Mouse (Mus musculus) ES-E14 (cell line): ENCODE measurements around the gene Map4k5. TPM values are rescaled to one million over a fixed set of nuclear protein-coding genes. Genes with fewer than 3 reads are reported as not detected.
A peak's percentile ranks its signal among the peaks of the same experiment; 100 is the strongest.

ENCODE experiments used
- DNase-seq: peaks from one replicate; pipeline ENCODE4 v3.0.0-alpha.2; 2013; ENCODE audit warnings: low read depth, low spot score
- H3K27ac ChIP-seq: 2 replicates; pipeline ENCODE4 v1.5.1; 2012; ENCODE audit warnings: low read depth, mild to moderate bottlenecking, low read length, moderate library complexity, mixed read lengths; ENCODE audit not compliant: poor library complexity, insufficient read depth, severe bottlenecking
- H3K36me3 ChIP-seq: 2 replicates; pipeline ENCODE4 v1.6.1; 2012; ENCODE audit warnings: mild to moderate bottlenecking, low read length, moderate library complexity, mixed read lengths; ENCODE audit not compliant: control insufficient read depth, poor library complexity, insufficient read depth, severe bottlenecking
- H3K4me1 ChIP-seq, 2 experiments: fragments of 150-350 bp in 1 of 2; sonication (generic) in 1 of 2; 2 replicates each; pipeline ENCODE4 v1.6.1; 2012; ENCODE audit warnings: low read length in 2 of 2, mild to moderate bottlenecking in 1 of 2, mixed read lengths in 1 of 2; ENCODE audit not compliant: control insufficient read depth in 2 of 2, insufficient read depth in 2 of 2, poor library complexity in 1 of 2
- H3K4me3 ChIP-seq, 2 experiments: fragments of 150-350 bp in 1 of 2; sonication (generic) in 1 of 2; 2 replicates each; pipeline ENCODE4 v1.5.1; 2012; ENCODE audit warnings: low read length in 2 of 2, low read depth in 1 of 2, mild to moderate bottlenecking in 1 of 2, mixed read lengths in 1 of 2; ENCODE audit not compliant: insufficient read depth in 1 of 2, poor library complexity in 1 of 2, severe bottlenecking in 1 of 2
- H3K9ac ChIP-seq: 2 replicates; pipeline ENCODE4 v1.6.1; 2012; ENCODE audit warnings: low read depth, mild to moderate bottlenecking, low read length, mixed read lengths; ENCODE audit not compliant: poor library complexity, insufficient read depth, severe bottlenecking
- H3K9me3 ChIP-seq: fragments of 150-350 bp; sonication (generic); 2 replicates; pipeline ENCODE4 v1.6.1; 2012; ENCODE audit warnings: low read depth, mild to moderate bottlenecking, low read length; ENCODE audit not compliant: control insufficient read depth, insufficient read depth
- CHD2 ChIP-seq: IDR thresholded peaks from 2 replicates; pipeline ENCODE4 v1.6.1; 2014; ENCODE audit warnings: mild to moderate bottlenecking, low read depth, low read length, inconsistent platforms
- HCFC1 ChIP-seq: IDR thresholded peaks from 2 replicates; pipeline ENCODE4 v1.6.1; 2012; ENCODE audit warnings: low read length, inconsistent platforms, borderline replicate concordance; ENCODE audit not compliant: insufficient read depth
- MAFK ChIP-seq: IDR thresholded peaks from 2 replicates; pipeline ENCODE4 v1.6.1; 2014; ENCODE audit warnings: mild to moderate bottlenecking, low read depth, low read length, inconsistent platforms; ENCODE audit not compliant: insufficient read depth
- ZC3H11A ChIP-seq: IDR thresholded peaks from 2 replicates; pipeline ENCODE4 v1.6.1; 2012; ENCODE audit warnings: low read depth, mild to moderate bottlenecking, inconsistent platforms, low read length, borderline replicate concordance
- ZNF384 ChIP-seq: IDR thresholded peaks from 2 replicates; pipeline ENCODE4 v1.6.1; 2012; ENCODE audit warnings: low read depth, low read length, inconsistent platforms
- in situ Hi-C, 2 experiments: fragments of 600-800 bp; cut with MboI; formaldehyde crosslinking; loops; one replicate each; pipeline ENCODE4 v1.15.1; 2025; ENCODE audit warnings: low sequenced_read_pairs in 2 of 2, inconsistent platforms in 1 of 2; ENCODE audit not compliant: unreplicated experiment in 2 of 2
- total RNA-seq: library from RNA; depleted of rRNA; stranded (reverse); fragments of 300-350 nt; gene quantifications from 2 replicates; pipeline ENCODE4 v1.2.3, GENCODE M21; 2012

The Map4k5 gene
- total RNA-seq, 1 experiment, result 29.8 TPM

DNA sequence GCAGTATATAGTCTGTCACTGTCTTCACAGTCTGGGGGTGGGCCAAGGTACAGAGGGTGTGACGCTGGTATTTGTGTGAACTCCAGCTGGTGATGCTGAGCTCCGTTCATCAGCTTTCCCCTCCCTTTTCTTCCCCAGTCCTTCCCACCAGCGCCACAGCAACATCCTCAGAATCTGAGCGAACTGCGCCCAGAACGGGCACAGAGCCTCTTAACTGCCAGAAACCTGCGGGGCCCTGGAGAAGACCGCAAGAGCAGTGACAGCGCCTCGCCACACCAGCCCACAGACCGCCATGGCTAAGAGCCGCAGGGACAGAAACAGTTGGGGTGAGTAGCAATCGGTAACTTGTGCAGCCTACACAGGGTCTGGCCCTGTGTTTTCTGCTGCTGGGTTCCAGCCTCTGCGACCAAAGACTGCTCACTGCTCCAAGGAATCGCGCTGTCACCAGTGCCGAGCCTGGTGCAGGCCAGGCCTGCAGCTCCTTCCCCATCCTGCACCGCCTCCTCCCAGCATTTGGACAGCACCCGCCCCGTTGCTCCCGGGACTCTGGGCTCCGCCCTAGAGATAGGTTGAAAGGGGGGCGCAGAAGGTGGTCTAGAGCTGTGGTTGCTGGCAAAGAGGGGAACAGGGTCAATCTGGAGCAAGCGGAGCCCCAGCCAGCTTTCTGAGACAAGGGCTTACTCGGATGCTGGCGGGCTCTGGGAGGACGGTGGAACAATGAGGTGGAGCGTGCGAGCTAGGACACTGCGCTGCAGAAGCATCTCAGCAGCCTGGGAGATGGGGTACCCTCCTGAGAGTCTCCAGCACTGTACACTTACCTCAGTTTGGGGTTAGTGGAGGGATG lies 14.9 kb upstream of the Map4k5 start:
- no peaks in the 10 kb centered on the region for H3K9me3 ChIP-seq
- no peak for TF ChIP-seq HCFC1
- TF ChIP-seq ZNF384, result no peak
- TF ChIP-seq MAFK, result no peak
- TF ChIP-seq ZC3H11A, result no peak
- in situ Hi-C loops, result no loop called here
- H3K4me3 ChIP-seq, result peak overlapping the region; percentile 6 to 47; a peak in 3 of 4 replicates
- H3K9ac ChIP-seq, result no peak overlapping the region
- H3K27ac ChIP-seq, result no peak overlapping the region
- H3K4me1 ChIP-seq, result peaks cover 2 to 3% of the 10 kb centered on the region in 2 experiments; a peak in 3 of 4 replicates
- H3K36me3 ChIP-seq, result no peaks in the 10 kb centered on the region
- no peak for DNase-seq

GRCm38 (mm10) chr12:69904991-69905390 lies 12.0 kb upstream of the Map4k5 start:
- in situ Hi-C loops, result no loop called here
- Histone ChIP-seq H3K4me3 (no peak overlapping the region), H3K27ac (no peak overlapping the region), H3K36me3 (no peaks in the 10 kb centered on the region), H3K4me1 (peaks cover 2 to 3% of the 10 kb centered on the region in 2 experiments; a peak in 3 of 4 replicates), H3K9me3 (no peaks in the 10 kb centered on the region), H3K9ac (no peak overlapping the region)
- no peak for DNase-seq
- no peak for TF ChIP-seq ZC3H11A
- TF ChIP-seq HCFC1, result no peak
- TF ChIP-seq MAFK, result no peak
- TF ChIP-seq CHD2, result no peak
- no peak for TF ChIP-seq ZNF384

DNA sequence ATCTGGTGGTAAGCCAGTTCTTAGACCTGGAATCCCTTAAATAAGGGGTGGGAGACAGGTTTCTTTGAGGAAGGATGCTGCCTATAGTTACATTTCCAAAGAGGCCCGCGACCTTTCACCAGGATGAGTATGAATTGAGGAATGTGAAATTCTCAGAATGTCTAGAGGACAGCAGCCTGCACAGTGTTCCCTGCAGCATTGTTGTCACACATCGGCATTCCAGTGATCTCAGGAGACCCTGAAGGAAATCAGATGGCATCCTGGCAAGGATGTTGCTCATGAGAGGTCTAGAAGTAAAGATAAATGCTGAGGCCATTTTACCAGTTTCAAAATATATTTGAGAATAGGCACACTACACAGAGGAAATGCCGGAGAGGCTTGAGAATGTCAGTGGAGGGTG lies 5.1 kb upstream of the Map4k5 start:
- DNase-seq, result no peak
- H3K27ac ChIP-seq, result no peak overlapping the region
- no peak overlapping the region for H3K9ac ChIP-seq
- H3K4me1 ChIP-seq, result no peaks in the 10 kb centered on the region
- in situ Hi-C loops, result no loop called here
- H3K36me3 ChIP-seq, result no peaks in the 10 kb centered on the region
- H3K4me3 ChIP-seq, result no peak overlapping the region
- TF ChIP-seq HCFC1 (no peak), ZNF384 (no peak), ZC3H11A (no peak), CHD2 (no peak), MAFK (no peak)
- H3K9me3 ChIP-seq, result no peaks in the 10 kb centered on the region

- Histone ChIP-seq H3K27ac (no peak overlapping the region), H3K36me3 (no peaks in the 10 kb centered on the region), H3K9me3 (no peaks in the 10 kb centered on the region), H3K4me1 (peaks cover 3 to 5% of the 10 kb centered on the region in 2 experiments; a peak in 2 of 4 replicates), H3K9ac (no peak overlapping the region), H3K4me3 (no peak overlapping the region)
- DNase-seq, result no peak
- in situ Hi-C loops, result no loop called here
- no peak for TF ChIP-seq MAFK
- no peak for TF ChIP-seq CHD2
- no peak for TF ChIP-seq ZC3H11A
- TF ChIP-seq HCFC1, result no peak
- no peak for TF ChIP-seq ZNF384
Observed at GRCm38 (mm10) chr12:69895046-69895445, 2.0 kb upstream of the Map4k5 start.

- H3K4me3 ChIP-seq, result peak overlapping the region in 1 of 2 experiments; percentile 94; a peak in 1 of 4 replicates
- no peak overlapping the region for H3K9ac ChIP-seq
- DNase-seq, result no peak
- no peaks in the 10 kb centered on the region for H3K9me3 ChIP-seq
- peaks cover 5 to 6% of the 10 kb centered on the region in 2 experiments; a peak in 2 of 4 replicates for H3K4me1 ChIP-seq
- H3K27ac ChIP-seq, result no peak overlapping the region
- in situ Hi-C loops, result no loop called here
- no peaks in the 10 kb centered on the region for H3K36me3 ChIP-seq
- TF ChIP-seq MAFK (no peak), HCFC1 (no peak), CHD2 (no peak), ZNF384 (no peak), ZC3H11A (no peak)
Observed at GRCm38 (mm10) chr12:69893927-69894326, 927 bp upstream of the Map4k5 start.
